ENCODE assay signal across 1 mouse cellular context in genomic region chr7:105033836-105034235, GRCm38 (mm10).
TF ChIP-seq lines count a peak whose summit lies in the region.

No protein-coding gene starts in this region.

TF ChIP-seq in CH12.LX, 34 proteins besides CTCF, POLR2A, EP300 and RAD21:
- peak; percentile 16; the same call in 1 of the 2 replicates for TF ChIP-seq SMC3 (IDR thresholded peaks at IDR 0.05; ENCODE audit: low read depth, low read length)
